Mouse (Mus musculus): ENCODE results near the gene Serpinb9b.

Gene Serpinb9b

GRCm38 (mm10) chr13:33047234-33047633 lies 20.0 kb downstream of the Serpinb9b start:
- DNase-seq: no peak

GRCm38 (mm10) chr13:33048187-33048586 lies 21.0 kb downstream of the Serpinb9b start:
- no peak for DNase-seq

DNA sequence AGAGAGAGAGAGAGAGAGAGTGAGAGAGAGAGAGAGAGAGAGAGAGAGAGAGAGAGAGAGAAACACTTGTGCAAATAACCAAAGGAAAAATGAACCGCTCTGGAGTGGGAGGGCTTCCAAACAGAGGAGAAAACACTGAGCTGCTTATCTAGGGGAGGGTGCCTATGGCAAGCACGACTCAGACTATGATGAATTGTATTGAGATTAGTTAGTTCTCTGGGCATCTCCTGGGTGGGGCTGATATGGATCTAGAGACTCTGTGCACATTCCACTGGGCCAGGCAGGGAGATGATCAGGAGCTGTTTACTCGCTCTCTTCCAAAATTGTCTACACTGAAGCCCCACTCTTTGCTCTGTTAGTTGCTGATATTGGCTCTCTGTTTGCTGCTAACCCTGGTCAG lies 24.5 kb downstream of the Serpinb9b start:
- DNase-seq: no peak

DNA sequence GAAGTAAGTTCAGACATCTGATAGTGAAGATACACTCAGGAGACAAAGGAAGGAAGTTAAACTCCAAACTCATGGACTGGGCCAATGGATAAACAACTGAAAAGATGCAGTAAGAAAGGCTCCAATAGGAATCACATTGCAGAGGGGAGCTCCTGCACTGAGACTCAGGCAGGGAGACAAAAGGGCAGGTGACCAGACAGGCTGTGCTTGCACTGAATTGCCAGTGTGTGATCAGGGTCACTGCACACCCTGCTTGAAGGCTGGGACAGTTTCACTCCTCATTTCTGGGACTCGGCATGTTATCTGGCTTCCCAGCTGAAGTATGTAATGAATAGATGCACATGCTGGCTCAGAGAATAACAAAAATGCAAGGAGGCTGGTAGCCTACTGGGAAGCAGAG lies 35.8 kb downstream of the Serpinb9b start:
- DNase-seq: no peak

DNA sequence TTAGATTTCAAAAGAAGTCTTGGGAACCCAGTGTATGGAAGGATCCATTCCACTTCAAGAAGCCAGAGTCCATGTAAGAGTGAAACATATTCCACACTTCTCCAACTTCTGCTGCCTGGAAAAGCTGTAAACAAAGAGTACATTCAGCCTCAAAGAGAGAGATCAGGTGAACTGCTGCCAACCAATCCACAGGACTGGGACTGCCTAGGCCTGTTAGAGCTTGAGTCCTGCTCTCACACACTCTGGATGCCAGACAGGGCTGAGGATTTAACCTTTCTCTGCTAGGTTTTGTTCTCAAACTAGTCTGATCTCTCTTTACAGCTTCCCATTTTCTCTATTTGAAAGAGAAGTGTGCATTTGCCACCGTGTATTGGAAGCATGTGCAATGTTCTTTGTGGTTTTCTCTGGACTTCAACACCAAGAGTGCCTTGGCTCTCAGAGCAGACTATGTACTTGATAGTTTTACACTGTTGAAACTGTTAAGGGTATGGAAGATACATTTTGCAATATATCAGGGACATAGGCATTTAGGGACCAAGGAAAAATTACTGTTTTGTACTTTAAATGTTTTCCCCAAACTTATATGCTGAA lies 40.3 kb downstream of the Serpinb9b start:
- no peak for DNase-seq

GRCm38 (mm10) chr13:33068164-33068563 lies 40.9 kb downstream of the Serpinb9b start:
- no peak for DNase-seq

GRCm38 (mm10) chr13:33071776-33072175 lies 44.6 kb downstream of the Serpinb9b start:
- no peak for DNase-seq

DNA sequence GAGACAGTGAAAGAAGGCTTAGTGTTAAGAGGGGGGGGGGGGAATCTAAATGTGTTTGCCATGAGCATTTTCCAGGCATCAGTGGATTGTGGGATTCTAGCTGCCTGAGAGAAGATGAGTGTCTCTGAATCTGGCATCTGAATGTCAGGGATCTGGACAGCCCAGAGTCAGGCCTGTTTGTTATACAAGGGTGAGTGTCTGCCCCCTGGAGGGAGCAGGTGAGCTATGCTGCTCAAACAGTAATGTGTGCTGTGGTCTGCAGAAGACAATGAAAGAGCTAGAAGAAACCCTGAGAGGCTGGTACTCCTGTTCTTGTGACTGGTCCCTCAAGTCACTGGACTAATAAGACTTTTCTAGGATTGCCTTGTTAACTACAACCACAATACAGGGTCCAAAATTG lies 46.8 kb downstream of the Serpinb9b start:
- DNase-seq: no peak

- DNase-seq: no peak
These were observed 49.0 kb downstream of the Serpinb9b start for GRCm38 (mm10) chr13:33076247-33076646.

- DNase-seq: no peak
These were observed 49.9 kb downstream of the Serpinb9b start for GRCm38 (mm10) chr13:33077026-33077685.

DNA sequence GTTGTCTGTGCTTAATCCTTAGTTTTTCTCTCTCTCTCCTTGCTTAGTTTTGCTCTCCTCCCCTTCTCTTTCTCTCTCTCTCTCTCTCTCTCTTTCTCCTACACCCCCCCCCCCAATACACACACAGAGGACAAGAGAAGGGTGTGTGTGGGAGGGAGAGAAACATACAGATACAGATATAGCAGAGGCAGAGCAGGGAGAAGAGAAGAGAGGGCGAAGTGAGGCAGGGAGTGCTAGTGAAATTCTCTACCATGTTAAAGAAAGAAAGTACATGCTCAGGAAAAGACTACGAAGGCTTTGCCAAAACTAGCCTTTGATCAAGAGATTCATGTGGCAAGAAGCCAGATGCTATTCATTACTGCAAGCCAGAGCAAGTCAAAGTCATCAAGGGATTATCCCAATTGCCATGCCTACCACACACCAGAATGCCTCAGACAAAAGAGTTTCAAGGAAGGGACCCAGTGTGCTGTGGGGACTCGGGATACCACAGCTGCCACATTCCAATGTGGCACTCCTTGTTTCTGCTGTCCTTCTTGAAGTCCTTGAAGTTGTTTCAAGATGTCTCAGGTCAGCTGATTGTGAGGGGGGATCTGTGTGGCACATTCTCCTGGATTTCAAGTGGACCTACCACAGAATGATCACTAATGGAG lies 51.0 kb downstream of the Serpinb9b start, which contains the start of gene Serpinb1b:
Gene Serpinb1b (plus strand): TSS at position 520 of the 650 bp plus-strand sequence.
- DNase-seq: no peak

DNA sequence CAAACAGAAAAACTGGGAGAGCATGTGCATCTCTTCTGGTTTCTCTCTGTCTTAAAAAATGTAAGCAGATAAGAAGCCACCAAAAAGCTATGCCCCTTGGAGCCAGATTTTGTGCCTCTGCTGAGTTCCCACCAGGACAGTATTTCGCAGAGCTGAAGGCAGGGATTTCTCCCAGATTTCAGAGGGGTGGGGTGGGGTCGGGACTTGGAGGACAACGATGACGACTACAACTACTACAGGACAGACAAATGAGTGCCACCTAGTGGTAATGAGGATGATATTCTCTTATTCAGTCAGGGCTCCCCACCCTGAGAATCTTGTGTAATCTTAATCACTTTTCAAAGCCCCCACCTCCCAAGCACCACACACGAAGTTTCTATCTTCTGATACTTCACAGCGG lies 52.2 kb downstream of the Serpinb9b start:
- no peak for DNase-seq

GRCm38 (mm10) chr13:33080356-33080755 lies 53.1 kb downstream of the Serpinb9b start:
- no peak for DNase-seq

GRCm38 (mm10) chr13:33083834-33084233 lies 56.6 kb downstream of the Serpinb9b start:
- no peak for DNase-seq

GRCm38 (mm10) chr13:33084975-33085694 lies 57.9 kb downstream of the Serpinb9b start:
- no peak for DNase-seq

DNA sequence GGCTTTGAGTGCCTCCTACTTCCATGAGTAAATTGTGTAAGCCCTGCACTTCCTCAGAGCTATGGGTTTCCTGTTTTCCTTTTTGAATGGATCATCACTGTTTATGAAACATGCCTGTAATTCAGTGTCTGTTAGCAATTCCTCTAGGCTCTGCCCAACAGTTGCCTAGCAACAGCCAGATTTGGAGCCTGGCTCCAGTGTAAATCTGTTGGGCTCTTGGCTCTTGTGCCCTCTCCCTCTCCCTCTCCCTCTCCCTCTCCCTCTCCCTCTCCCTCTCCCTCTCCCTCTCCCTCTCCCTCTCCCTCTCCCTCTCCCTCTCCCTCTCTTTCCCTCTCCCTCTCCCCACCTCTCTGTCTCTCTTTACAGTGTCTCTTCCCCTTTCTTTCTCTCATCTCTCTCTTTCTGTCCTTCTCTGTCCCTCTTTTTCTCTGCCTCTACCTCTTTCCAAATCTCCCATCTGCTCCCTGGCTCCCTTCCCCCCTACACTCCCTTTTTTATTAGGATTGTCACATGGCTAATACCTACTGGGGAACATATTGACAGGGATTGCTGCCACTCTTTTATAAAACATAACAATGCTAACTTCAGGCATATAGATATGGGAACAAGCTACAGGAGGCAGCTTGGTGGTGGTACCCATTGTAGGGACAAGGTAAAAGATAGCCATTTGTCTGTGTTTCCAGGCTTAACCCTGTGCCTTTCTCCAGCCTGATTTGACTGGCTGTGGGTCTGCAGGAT lies 58.6 kb downstream of the Serpinb9b start:
- DNase-seq: peak; percentile 40

GRCm38 (mm10) chr13:33089566-33089965 lies 62.4 kb downstream of the Serpinb9b start:
- no peak for DNase-seq

DNA sequence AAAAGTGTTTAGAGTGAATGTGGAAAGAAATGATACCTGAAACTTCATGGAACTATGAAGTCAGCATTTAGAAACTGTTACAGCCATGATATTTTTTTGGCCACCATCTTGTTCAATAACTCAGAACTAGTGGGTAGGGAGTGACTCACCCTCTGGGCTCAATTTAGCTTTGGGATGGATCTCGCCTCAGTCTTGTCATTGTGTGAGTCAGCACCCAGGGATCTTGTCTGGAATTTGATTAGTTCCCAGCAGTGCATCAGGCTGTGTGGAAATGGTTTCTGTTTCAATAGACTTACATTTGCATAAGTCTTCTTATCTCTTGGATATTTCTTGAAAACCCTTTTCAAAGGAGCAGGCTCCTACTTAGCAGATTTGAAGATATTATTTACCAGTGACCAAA lies 63.3 kb downstream of the Serpinb9b start:
- DNase-seq: no peak

GRCm38 (mm10) chr13:33091306-33091705 lies 64.1 kb downstream of the Serpinb9b start:
- no peak for DNase-seq

All from right cerebral cortex, postnatal 4 days (tissue).